Comparison of ENCODE assay signal across 26 mouse cellular contexts in the genomic region with DNA sequence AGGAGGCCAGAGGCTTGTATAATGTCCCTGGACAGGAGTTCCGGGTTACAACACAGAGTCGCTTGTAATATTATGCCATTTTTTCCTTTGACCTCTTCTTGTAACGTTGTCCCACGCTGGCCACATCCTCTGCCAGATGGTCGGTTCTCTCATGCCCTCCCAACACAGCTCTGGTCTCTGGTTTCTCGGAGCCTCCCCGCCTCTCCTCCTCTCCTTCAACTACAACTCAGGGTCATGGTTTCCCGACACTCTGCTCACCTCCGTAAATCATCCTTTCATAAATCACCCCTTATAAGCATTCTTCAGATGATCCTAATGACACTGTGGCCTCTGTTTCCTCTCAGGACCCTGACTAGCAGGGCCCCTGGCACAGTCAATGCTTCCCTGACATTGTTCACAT.
DNase-seq lines count a peak whose midpoint lies in the region; ATAC-seq lines count a peak whose summit lies in the region.
"Had no signal": no experiment of that assay in that cellular context is flagged by ENCODE, and none has a peak within 500 bp of the region (broad histone marks: within the 10 kb centered on the region; RNA-seq: fewer than 3 reads in every experiment).

No protein-coding gene starts in this region.

- H3K4me1 ChIP-seq in intestine, embryonic 14.5 days (replicated peaks; ENCODE audit: control insufficient read depth, insufficient read depth, low read length): 0 out of 2 replicates have a peak, but pooled peaks cover 6% of the 10 kb centered on the region
- no peaks in the 10 kb centered on the region for H3K4me1 ChIP-seq in intestine, embryonic 16.5 days (ENCODE audit: control insufficient read depth, insufficient read depth, low read length)
- peaks cover 21% of the 10 kb centered on the region for H3K4me1 ChIP-seq in kidney, embryonic 15.5 days
- H3K4me1 ChIP-seq: heart, embryonic 10.5 days; heart, embryonic 13.5 days had no signal

- peak; percentile 38 for DNase-seq in intestine, embryonic 14.5 days (ENCODE audit: low spot score)
- DNase-seq in kidney, adult 8-10 months: no peak
- peak; percentile 28 for DNase-seq in embryo, embryonic 11 days
- no peak for DNase-seq in MN1 (ENCODE audit: low spot score)
- DNase-seq: adrenal gland, adult 8-10 months; adrenal gland, postnatal 25 days; cerebellum, adult 11-12 months; cerebellum, adult 8-10 months; cerebellum, postnatal 10 days; cerebellum, postnatal 36 days; gastrocnemius, postnatal 10 days; heart, adult 18-20 months; heart, postnatal 14 days; heart, postnatal 4 days had no signal

- no peak overlapping the region for H3K27ac ChIP-seq in intestine, embryonic 14.5 days (ENCODE audit: low read depth)
- H3K27ac ChIP-seq in intestine, embryonic 16.5 days (ENCODE audit: low read length): no peak overlapping the region
- no peak overlapping the region for H3K27ac ChIP-seq in kidney, embryonic 15.5 days
- H3K27ac ChIP-seq: forebrain, embryonic 10.5 days; forebrain, embryonic 13.5 days; heart, embryonic 10.5 days; heart, embryonic 13.5 days; hindbrain, embryonic 14.5 days; hindbrain, postnatal 0 days had no signal

- H3K4me3 ChIP-seq in intestine, embryonic 14.5 days (ENCODE audit: low read depth, low read length): no peak overlapping the region
- H3K4me3 ChIP-seq in intestine, embryonic 16.5 days (ENCODE audit: low read length): no peak overlapping the region
- H3K4me3 ChIP-seq in kidney, embryonic 15.5 days (replicated peaks): no peak overlapping the region
- H3K4me3 ChIP-seq: forebrain, embryonic 10.5 days; forebrain, embryonic 13.5 days; heart, embryonic 10.5 days; heart, embryonic 13.5 days had no signal

- ATAC-seq in intestine, embryonic 14.5 days (replicated peaks; ENCODE audit: low FRiP score, low TSS enrichment, low read depth): no peak
- no peak for ATAC-seq in intestine, embryonic 16.5 days
- peak; percentile 58 for ATAC-seq in kidney, embryonic 15.5 days (replicated peaks; ENCODE audit: low FRiP score)
- ATAC-seq: activated CD4-positive, CD25-positive, alpha-beta regulatory T cell, adult 4 months; CD4-positive, CD25-positive, alpha-beta regulatory T cell, adult 4 months; forebrain, embryonic 13.5 days; forebrain, embryonic 16.5 days; hindbrain, postnatal 0 days; inflammation-experienced regulatory T-cells, adult 6 months had no signal

- no peaks in the 10 kb centered on the region for H3K27me3 ChIP-seq in intestine, embryonic 14.5 days (replicated peaks; ENCODE audit: control insufficient read depth, insufficient read depth, low read length)
- H3K27me3 ChIP-seq in intestine, embryonic 16.5 days (replicated peaks; ENCODE audit: control insufficient read depth, insufficient read depth, low read length): no peaks in the 10 kb centered on the region
- no peaks in the 10 kb centered on the region for H3K27me3 ChIP-seq in kidney, embryonic 15.5 days
- H3K27me3 ChIP-seq: forebrain, embryonic 13.5 days; heart, embryonic 13.5 days had no signal

- 37% methylated on average over 9 of the region's 9 CpGs for WGBS in intestine, embryonic 14.5 days
- 56% methylated on average over 9 of the region's 9 CpGs for WGBS in intestine, embryonic 16.5 days
- 31% methylated on average over 9 of the region's 9 CpGs for WGBS in kidney, embryonic 15.5 days

- H3K9me3 ChIP-seq in intestine, embryonic 14.5 days (ENCODE audit: control insufficient read depth, low read length): no peaks in the 10 kb centered on the region
- H3K9me3 ChIP-seq in intestine, embryonic 16.5 days (ENCODE audit: control insufficient read depth, low read length): no peaks in the 10 kb centered on the region
- no peaks in the 10 kb centered on the region for H3K9me3 ChIP-seq in kidney, embryonic 15.5 days (replicated peaks)
- H3K9me3 ChIP-seq: forebrain, embryonic 13.5 days; heart, embryonic 10.5 days; heart, embryonic 13.5 days had no signal

- H3K9ac ChIP-seq in intestine, embryonic 14.5 days (ENCODE audit: low read length): no peak overlapping the region
- H3K9ac ChIP-seq in intestine, embryonic 16.5 days (ENCODE audit: low read depth, low read length): no peak overlapping the region
- no peak overlapping the region for H3K9ac ChIP-seq in kidney, embryonic 15.5 days
- H3K9ac ChIP-seq: forebrain, embryonic 13.5 days; heart, embryonic 13.5 days; hindbrain, embryonic 14.5 days had no signal

- H3K36me3 ChIP-seq in intestine, embryonic 14.5 days (ENCODE audit: control insufficient read depth, insufficient read depth, low read length): no peaks in the 10 kb centered on the region
- H3K36me3 ChIP-seq in intestine, embryonic 16.5 days (ENCODE audit: control insufficient read depth, insufficient read depth, low read length): no peaks in the 10 kb centered on the region
- H3K36me3 ChIP-seq in kidney, embryonic 15.5 days: 0 out of 2 replicates have a peak, but pooled peaks cover 4% of the 10 kb centered on the region
- H3K36me3 ChIP-seq: forebrain, embryonic 10.5 days; heart, embryonic 10.5 days had no signal

- H3K4me2 ChIP-seq in intestine, embryonic 14.5 days (ENCODE audit: low read length): no peak overlapping the region
- no peak overlapping the region for H3K4me2 ChIP-seq in intestine, embryonic 16.5 days (ENCODE audit: low read depth, low read length)
- no peak overlapping the region for H3K4me2 ChIP-seq in kidney, embryonic 15.5 days
- H3K4me2 ChIP-seq: forebrain, embryonic 13.5 days; heart, embryonic 13.5 days; hindbrain, embryonic 14.5 days had no signal

Comparison
In these comparisons a context has a peak if more than half of its experiments do, and no peak if none do; other contexts are left out.
1. DNase-seq: peak in intestine, embryonic 14.5 days (single experiment) and embryo, embryonic 11 days (single experiment); none in kidney, adult 8-10 months (0 of 2) and MN1 (single experiment).